Mouse (Mus musculus) lung, postnatal 10 days (tissue): ENCODE measurements around the gene Chrd.

Experiments
- DNase-seq: peaks from one replicate; pipeline ENCODE4 v3.0.0; 2021

Chrd gene

GRCm38 (mm10) chr16:20735651-20736050 lies 2.7 kb downstream of the Chrd start:
- DNase-seq, result no peak

GRCm38 (mm10) chr16:20736168-20736567 lies 3.2 kb downstream of the Chrd start:
- DNase-seq, result no peak

- DNase-seq, result no peak
Measured at GRCm38 (mm10) chr16:20736823-20737222, 3.9 kb downstream of the Chrd start.

- no peak for DNase-seq
Measured at GRCm38 (mm10) chr16:20739845-20740244, 6.9 kb downstream of the Chrd start.

GRCm38 (mm10) chr16:20746641-20747040 lies 13.7 kb downstream of the Chrd start:
- peak; percentile 79 for DNase-seq

- DNase-seq, result no peak
Measured at GRCm38 (mm10) chr16:20750518-20750917, 17.6 kb downstream of the Chrd start.

GRCm38 (mm10) chr16:20756052-20756451 lies 23.1 kb downstream of the Chrd start:
- DNase-seq, result peak; percentile 61

GRCm38 (mm10) chr16:20757385-20757784 lies 24.5 kb downstream of the Chrd start:
- no peak for DNase-seq

GRCm38 (mm10) chr16:20761681-20762080 lies 28.8 kb downstream of the Chrd start:
- peak; percentile 83 for DNase-seq

GRCm38 (mm10) chr16:20765244-20765643 lies 32.3 kb downstream of the Chrd start:
- DNase-seq, result peak; percentile 54

GRCm38 (mm10) chr16:20775021-20775420 lies 42.1 kb downstream of the Chrd start:
- no peak for DNase-seq

- DNase-seq, result no peak
Measured at GRCm38 (mm10) chr16:20779846-20780245, 46.9 kb downstream of the Chrd start.

- DNase-seq, result no peak
Measured at GRCm38 (mm10) chr16:20781101-20781630, 48.2 kb downstream of the Chrd start.

- DNase-seq, result peak; percentile 52
Measured at GRCm38 (mm10) chr16:20783891-20784290, 51.0 kb downstream of the Chrd start.

GRCm38 (mm10) chr16:20784754-20785153 lies 51.8 kb downstream of the Chrd start:
- no peak for DNase-seq

- DNase-seq, result peak; percentile 55
Measured at GRCm38 (mm10) chr16:20786556-20786955, 53.6 kb downstream of the Chrd start.

- no peak for DNase-seq
Measured at GRCm38 (mm10) chr16:20791803-20792202, 58.9 kb downstream of the Chrd start.
